Mouse (Mus musculus): ENCODE results near the gene Sucnr1.

- TF ChIP-seq POLR2A (IDR thresholded peaks at IDR 0.05; ENCODE audit: extremely low read depth, insufficient read depth, low read length) (no peak), CTCF (IDR thresholded peaks at IDR 0.05; ENCODE audit: extremely low read depth, insufficient read depth, low read length) (no peak)
Observed at GRCm38 (mm10) chr3:60123859-60124794, 42.5 kb downstream of the Sucnr1 start.

Data from cortical plate, adult 2 months (tissue).